Mouse (Mus musculus) T-helper 17 cell (primary cell): ENCODE data around the gene Cd200r1.
"Not testable (repeated sequence)": the region's sequence is repeated elsewhere in the genome, so short reads cannot be mapped to it uniquely, and the experiment has no call there.

Experiments used
- in situ Hi-C, 2 experiments: fragments of 300-600 bp; cut with MboI, MseI; formaldehyde crosslinking; loops; 1 replicate in 1 of 2; 2 replicates in 1 of 2; pipeline ENCODE4 v1.15.1; 2025; ENCODE audit warnings: high pct_unique_total_duplicates in 2 of 2

Gene Cd200r1

DNA sequence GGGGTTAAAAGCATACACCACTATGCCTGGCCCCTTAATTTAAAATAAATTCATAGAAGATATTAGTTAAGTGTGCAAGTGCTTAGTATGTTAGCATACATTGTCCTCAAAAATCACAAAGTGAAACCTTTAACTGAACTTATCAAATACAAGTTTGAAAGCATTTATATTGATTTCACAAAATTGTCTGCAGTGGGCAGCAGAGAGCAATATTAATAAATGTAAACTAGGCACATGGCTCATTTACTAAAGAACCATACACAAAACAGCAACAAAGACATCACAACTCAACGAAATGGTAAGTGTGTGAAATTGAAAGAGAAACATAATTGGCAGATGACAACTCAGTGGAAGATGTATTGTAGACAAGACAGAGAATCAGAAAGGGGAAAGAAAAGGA, 3.7 kb upstream of the Cd200r1 start:
- in situ Hi-C loops = loop anchor here (10.0 to 25.0 kb wide), 3 partner anchors 273 to 1875 kb away; partner anchors contain the start of genes Abhd10 (in 1 of the 2) and Zbtb20 (in 1 of the 2)

DNA sequence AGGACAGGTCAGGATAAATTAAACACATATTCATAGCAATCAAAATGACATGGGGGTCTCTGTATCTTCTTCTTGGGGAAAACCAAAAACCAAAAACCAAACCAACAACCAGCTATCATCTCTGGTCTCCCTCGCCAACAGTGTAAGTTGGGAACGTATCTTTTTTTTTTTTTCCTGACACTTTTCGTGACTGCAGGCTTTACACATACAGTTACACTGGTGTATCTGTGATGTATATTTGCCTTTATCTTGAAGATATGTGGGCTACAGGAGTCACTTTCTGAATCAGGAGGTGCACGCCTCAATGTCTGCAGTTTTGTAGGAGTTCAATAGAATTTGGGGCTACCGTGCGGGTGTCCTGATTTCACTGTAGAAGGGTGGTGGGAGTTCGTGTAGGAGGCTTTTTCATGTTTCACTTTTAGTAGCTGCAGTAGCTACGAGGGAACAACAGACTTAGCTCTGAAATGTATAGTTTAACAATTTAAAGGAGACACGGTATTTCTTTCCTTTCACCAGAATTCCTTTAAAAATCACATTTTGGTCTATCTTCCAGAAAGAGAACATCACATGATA, 870 bp downstream of the Cd200r1 start:
- in situ Hi-C loops = loop anchor here (10.0 to 25.0 kb wide), 3 partner anchors 268 to 1879 kb away; partner anchors contain the start of genes Abhd10 (in 1 of the 2) and Zbtb20 (in 1 of the 2)

DNA sequence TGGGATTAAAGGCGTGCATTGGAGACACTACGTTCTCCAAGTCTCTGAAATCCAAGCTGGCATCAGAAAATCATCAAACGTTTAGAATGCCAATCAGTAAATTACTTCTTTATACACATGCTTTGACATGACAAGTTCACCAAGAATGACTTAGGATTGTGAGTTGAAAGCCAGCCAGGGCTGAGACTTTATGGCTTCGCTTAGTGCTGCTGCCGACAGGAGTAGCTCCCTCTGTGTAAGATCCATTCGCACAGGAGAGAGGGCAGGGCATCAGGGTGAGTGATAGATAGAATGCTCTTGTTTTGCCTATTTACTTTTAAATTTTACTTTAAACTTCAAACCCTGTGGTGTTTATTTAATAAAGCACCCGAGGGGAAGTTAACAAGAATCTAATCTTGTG, 2.0 kb downstream of the Cd200r1 start:
- in situ Hi-C loops = loop anchor here (10.0 to 25.0 kb wide), 3 partner anchors 267 to 1880 kb away; partner anchors contain the start of genes Abhd10 (in 1 of the 2) and Zbtb20 (in 1 of the 2)

DNA sequence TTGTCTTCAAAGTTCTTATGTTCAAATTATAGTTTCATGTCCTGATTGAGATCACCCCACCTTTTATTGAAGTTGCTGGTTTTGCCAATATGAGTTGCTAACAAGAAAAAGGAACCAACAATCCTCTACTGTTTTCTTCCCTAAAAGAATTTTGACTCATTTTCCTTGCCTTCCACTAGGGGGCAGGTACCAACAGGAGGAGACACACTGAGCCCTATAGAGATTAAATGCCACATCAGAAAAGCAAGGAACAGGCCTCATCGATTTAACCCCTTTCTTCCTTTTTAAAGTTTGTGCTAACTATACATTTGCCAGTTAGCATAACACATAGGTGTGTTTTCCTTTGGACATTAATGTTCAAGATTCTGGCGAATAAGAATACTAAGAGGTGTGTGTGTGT, 2.4 kb downstream of the Cd200r1 start:
- in situ Hi-C loops = loop anchor here (10.0 to 25.0 kb wide), 3 partner anchors 267 to 1881 kb away; partner anchors contain the start of genes Abhd10 (in 1 of the 2) and Zbtb20 (in 1 of the 2)

DNA sequence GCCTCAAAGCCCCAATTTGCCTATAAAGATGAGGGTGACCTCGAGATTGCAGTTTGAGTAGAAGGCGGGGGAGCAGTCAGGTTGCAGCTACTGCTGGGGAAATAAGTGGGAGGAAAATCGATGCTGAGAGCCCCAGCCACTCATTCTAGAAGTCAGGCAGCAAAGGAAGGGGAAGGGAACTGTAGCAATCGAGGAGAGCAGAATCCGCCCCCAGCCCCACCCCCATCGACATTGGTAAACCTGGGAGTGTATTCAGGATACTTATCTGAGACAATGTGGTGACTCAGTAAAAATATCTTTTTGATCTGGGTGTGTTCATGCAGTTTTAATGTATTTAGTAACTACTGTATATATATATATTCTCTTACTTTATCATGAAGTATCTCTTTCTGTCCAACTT, 7.0 kb downstream of the Cd200r1 start:
- in situ Hi-C loops = loop anchor here in 1 of 2 experiments (5.0 to 25.0 kb wide), 2 partner anchors 250 to 1885 kb away; partner anchors contain the start of gene Zbtb20

DNA sequence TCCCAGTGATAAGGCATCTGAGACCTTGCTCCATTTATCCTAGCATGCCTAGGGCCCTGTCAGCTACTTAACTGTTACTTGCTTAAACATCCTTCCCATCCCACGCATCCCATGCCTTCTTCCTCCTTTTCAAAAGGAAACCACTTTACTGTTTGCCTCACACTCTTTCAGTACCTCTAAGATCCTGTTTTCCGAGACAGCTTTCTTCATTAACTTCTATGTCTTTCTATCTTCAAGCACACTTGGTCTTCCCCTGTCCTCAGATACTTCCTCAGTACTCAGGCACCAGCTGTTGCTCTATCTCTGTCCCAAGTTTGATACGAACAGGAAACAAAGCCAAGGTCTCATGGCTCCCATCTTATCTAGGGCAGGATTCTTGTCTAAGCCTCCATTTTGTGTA, 8.1 kb downstream of the Cd200r1 start:
- in situ Hi-C loops = loop anchor here in 1 of 2 experiments (5.0 to 25.0 kb wide), 2 partner anchors 249 to 1886 kb away; partner anchors contain the start of gene Zbtb20

DNA sequence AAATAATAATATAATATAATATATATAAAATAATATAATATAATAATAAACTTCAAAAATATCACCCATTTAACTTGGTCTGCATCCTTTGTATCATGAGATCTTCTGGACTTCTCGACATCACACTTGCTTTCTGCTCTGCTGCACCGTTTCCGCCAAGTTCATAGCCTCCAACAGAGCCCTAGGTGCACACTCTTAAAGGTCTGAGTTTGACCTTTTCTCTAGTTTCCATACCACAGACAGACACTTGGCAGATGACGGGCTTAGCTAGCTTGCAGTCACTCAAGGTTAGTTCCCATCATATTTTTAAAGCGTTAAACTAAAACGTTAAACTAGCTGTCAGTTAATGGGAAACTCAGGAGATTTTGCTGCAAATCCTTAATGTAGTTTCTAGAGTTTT, 8.7 kb downstream of the Cd200r1 start:
- in situ Hi-C loops = loop anchor here in 1 of 2 experiments (5.0 to 25.0 kb wide), 2 partner anchors 248 to 1887 kb away; partner anchors contain the start of gene Zbtb20

DNA sequence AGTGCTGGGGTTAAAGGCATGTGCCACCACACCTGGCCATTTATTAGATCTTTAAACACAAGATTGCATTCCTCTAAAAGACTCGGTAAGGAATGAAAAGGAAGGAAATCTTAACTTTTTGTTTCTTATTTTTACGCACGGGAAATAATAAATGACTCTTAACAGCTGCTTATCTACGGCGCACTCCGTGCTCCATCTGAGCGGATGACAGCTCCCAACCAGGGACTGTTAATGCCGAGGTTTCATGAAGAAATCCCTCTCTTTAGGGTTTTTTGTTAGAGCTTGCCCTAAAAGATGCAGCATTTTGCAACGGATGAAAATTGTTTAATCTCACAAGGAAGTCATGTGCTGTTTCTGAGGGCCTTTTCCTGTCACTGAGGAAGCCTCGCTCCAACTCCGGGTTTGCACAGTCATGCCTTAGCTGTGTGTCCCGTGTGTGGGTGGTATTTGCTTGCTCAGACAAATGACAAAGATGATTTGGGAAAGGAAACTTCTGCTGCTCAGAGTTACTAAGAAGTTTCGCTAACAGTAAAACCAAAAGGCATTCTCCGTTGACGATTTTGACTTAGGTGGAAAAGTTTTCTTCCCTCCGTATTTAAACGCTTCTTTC, 13.1 kb downstream of the Cd200r1 start:
- in situ Hi-C loops = no loop called here

DNA sequence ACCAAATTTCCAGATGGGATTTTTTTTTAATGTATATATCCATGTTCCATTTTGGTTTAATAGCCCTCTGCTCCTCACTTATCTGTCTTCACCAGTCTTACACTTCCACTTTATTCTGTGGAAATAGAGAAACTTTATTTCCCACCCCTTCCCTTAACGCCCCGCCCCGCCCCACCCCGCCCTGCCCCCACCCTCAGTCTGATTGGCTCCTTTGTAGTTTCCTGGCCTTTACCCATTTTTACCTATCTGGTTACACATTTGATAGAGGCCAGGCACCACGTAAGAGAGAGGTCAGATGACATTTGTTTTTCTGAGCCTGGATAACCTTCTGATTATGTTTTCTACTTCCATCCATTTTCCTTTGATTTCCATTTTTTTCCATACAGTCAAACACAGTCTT, 14.0 kb downstream of the Cd200r1 start:
- in situ Hi-C loops = no loop called here

DNA sequence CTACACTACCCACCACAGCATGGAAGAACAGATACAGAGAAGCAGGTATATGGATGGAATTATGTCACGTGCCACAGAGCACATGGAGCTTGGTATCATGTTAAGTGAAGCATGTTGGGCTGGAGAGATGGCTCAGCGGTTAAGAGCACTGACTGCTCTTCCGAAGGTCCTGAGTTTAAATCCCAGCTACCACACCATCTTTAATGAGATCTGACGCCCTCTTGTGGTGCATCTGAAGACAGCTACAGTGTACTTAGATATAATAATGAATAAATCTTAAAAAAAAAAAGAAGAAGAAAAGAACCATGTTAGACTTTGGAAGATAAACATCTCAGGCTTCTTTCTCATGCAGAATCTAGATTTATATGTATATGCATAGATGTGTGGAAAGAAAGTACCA, 15.2 kb downstream of the Cd200r1 start:
- in situ Hi-C loops = no loop called here

DNA sequence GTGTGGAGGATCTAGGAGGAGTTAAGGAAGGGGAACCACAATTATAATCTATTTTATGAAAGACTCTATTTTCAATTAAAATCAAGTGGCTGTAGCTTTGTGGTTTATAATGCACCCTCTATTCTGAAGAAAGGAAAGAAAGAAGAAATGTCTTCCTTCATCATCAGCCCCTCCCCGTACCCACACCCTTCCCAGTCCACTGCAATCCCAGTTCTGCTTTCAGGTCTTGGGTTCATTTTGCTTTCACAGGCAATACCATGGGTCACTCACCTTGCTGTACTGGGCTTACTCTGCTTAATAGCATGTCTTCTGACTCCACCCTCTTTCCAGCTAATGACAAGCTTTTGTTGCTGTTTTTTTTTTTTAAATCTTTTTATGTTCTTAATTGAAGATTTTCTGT, 21.4 kb downstream of the Cd200r1 start:
- in situ Hi-C loops = no loop called here

DNA sequence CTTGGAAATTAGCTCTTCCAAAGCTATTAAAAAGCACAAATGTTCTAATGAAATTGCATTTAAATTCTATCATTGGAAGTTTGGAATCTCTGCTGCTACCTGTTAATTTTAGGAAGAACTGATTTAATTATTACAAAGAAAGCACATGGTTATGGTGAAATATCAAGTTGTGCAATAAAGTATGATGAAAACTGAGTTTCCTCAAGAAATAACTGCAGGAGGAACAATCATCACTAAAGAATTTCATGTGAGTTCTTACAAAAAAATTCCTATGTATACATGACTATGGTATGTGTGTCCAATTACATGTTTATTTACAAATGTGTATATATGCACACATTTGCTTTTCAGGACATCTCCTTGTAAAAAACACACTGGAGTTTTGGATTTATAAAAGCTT, 28.9 kb downstream of the Cd200r1 start:
- in situ Hi-C loops = no loop called here

DNA sequence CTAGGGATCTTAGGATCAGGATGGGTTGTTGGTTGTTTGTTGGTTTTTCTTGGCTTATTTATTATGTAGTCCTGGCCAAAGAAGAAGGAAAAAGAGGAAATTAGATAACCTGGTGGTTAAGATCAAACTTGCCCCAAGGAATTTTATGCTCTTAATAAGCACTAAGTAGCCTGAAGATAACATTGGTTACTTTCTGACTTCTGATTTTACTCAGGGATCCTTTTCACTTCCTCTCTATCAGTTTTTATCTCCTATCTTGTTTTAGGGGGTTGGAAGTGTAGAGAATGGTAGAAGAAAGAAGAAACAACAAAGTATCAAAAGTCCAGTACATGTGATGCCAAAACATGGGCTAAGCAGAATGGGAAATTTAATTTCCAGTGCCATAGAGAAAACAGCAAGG, 40.4 kb downstream of the Cd200r1 start:
- in situ Hi-C loops = no loop called here

DNA sequence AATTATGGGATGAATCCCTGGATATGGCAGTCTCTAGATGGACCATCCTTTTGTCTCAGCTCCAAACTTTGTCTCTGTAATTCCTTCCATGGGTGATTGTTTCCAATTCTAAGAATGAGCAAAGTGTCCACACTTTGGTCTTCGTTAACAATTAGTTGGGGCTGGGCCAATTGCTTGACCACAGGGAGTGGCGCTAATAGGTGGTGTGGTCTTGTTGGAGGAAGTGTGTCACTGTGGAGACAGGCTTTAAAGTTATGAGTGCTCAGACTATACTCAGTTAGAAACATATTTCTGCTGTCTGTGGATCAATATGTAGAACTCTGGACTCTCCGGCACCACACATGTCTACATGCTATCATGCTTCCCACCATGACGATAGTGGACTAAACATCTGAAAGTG, 44.7 kb downstream of the Cd200r1 start:
- in situ Hi-C loops = not testable (repeated sequence)

DNA sequence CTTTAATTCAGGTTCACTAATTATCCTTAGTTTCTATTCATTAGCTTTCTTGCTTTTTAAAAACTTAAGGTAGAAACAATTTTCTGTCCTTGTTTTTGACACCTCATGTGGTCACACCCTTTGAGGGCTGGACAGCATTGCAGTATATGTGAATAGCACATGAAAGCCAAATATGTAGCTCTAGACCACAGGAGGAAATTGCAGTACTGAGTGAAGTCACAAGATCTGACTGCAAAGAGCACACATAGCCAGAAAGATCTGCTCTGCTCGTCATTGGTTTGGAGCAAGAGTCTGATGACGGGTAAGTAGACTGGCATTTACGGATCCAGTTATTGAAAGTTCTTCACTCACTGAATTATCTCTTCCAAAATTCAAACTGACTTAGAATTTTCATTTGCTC, 46.0 kb downstream of the Cd200r1 start, which contains the start of gene Cd200r4:
TSS of gene Cd200r4 (plus strand) at position 190 of the 400 bp plus-strand sequence.
- in situ Hi-C loops = no loop called here

DNA sequence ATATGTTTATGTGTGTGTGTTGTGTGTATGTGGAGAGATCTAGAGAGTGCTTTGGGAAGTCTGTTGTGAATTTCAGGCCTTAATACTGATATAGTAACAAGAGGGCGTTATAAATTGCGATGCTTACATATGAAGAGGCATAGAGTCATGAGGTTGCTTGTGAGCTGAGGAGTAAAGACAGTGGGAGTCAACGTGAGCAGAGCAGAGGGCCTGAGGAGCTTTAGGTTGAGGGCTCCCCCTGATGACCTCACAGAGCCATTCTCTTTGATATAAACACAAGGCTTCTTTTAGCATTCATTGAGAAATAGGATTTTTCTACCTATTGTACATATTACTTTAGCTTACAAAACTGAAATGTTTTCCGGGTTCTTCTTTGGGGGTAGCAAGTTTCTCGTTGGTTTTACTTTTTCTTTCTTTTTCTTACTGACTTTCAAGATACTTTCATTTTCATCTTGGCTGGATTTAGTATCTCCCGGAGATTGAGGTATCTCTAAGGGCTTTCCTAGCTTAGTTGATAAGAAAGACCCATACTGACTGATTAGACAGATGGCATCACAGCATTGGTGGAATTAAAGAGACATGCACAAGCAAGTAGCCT, 47.0 kb downstream of the Cd200r1 start:
- in situ Hi-C loops = no loop called here

DNA sequence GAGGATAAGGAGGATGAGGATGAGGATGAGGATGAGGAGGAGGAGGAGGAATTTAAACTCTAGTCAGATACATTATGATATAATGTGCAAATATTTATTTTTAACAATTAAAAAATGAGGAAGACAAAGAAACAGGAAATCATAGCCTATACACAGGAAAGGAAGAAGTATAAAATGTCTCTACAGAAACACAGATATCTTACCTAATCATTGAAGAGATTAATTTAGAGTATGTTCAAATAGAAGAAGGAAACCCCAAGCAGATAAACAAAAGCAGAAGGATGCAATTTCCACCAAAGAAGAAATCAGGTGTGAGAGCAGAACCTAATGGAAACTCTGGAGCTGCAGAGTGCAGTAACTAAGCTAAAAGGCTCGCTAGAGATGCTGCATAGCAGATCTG, 52.5 kb downstream of the Cd200r1 start:
- in situ Hi-C loops = no loop called here

DNA sequence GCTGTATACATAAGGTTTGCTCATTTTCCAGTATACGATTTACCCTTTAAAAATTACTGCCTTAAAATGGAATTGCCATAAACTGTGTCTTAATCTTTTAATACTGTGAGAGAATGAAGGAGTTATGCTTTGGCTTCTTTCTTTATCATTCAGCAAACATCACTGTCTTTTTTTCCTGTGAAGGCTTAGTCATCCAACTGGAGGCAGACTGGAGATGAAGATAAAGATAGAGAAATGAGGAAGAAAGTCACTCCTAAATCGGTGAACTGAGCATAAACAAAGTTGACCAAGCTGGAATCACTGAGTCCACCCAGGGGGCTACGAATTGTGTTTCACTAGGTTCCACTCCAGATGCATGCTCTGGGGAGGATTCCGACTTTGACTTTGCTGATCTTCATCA, 55.0 kb downstream of the Cd200r1 start:
- in situ Hi-C loops = no loop called here

DNA sequence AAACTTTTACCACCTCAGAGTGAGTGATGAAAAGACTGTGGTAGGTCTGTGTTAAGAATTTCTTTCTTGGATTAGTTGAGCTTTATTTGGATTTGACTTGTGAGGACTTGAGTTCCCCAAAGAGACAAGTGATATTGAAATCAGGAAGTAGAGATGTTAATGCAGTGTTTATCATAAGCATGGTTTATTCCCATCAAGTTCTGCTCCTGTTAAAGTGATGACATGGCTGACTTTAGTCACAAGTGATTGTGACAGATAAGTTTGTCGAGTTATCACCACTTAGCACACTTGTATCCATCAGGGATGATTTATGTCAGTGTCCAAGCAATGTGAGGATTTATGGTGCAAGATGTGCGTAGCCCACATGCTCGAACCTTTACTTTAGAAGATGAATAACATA, 66.8 kb downstream of the Cd200r1 start:
- in situ Hi-C loops = no loop called here

DNA sequence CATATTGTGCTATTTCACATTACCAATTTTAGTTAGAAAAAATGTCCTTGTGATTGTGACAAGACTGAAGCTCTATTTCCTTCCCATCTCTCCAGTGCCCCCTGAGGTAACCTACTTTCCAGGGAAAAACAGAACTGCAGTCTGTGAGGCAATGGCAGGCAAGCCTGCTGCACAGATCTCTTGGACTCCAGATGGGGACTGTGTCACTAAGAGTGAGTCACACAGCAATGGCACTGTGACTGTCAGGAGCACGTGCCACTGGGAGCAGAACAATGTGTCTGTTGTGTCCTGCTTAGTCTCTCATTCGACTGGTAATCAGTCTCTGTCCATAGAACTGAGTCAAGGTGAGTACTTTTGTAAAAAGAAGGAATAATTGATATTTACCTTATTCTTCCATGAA, 67.7 kb downstream of the Cd200r1 start:
- in situ Hi-C loops = not testable (repeated sequence)
